Mouse (Mus musculus): Measurements from ENCODE around the gene Trio.

The Trio gene

DNA sequence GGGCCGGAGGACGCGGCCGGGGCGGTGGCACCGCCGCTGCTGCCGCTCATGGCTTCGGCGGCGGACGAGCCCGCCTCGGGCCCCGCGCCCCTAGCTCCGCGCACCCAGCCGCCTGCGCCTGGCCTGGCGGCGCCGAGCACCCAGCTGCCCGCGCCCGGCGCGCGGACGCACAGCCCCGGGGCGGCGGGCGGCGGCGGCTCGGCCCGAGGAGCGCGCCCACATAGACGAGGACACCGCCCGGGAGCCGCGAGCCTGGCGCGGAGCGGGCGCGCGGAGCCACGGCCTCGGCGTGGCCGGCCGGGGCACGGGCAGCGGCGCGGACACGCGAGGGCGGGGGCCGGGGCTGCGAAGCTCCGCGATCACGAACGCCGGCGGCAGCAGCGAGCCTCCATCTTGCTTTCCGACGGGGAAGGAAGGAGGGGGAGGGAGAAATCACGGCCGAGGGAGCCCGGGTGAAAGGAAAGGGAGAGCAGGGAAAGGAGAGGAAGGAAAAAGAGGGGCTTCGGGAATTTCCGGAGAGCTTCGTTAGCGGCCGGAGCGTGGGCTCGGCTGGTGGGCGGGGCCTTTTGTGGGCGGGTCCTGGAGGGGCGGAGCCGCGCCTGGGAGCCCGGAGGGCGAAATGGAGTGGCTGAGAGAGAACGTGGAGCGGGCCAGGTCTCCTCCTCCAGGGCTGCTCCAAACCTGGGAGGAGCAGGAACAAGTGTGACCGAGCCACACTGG lies at the start of gene Trio:
TSS of gene Trio (minus strand) at position 402 of the 720 bp plus-strand sequence.
- DNase-seq (ENCODE audit: low spot score), result peak; percentile 99

DNA sequence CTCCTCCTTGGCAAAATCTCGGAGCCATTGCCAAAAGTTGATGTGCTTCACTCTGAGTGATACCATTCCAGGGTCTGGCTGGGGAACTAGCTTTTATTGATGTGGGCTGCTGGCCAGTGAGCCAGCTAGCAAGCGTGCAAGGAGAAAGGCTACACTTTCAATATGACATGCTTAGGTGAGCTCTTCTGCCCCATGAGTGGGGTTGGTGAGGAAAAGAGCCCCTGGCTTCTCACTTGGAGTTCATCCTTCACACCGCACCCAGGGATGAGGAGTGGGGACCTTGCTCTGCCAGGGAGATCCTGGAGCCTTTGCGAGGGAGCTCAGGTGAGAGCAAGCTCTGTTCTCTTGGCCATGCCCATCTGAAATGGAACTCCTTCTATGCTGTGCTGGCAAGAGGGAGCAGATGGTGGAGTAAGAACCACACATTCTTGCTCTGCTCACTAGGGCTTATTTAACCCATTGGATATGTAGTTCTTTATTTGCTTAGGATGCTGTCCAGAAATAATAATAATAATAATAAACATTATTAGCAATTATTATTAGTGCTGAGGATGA lies 48.8 kb upstream of the Trio start:
- no peak for DNase-seq (ENCODE audit: low spot score)

DNA sequence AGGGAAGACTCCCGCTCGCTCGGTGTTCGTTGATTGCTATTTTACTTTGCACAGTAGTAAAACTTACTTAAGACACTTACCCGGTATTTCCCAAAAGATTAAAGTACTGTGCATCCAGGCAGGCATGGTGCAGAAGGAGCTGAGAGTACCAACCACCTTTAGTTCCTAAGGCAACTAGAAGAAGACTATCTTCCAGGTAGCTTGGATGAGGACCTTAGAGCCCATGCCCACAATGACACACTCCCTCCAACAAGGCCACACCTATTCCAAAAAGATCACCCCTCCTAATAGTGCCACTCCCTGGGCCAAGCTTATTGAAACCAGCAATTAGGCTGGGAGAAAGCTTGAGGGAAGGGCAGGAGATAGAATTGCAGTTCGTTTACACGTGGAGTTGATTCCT lies 46.0 kb upstream of the Trio start:
- DNase-seq (ENCODE audit: low spot score), result no peak

DNA sequence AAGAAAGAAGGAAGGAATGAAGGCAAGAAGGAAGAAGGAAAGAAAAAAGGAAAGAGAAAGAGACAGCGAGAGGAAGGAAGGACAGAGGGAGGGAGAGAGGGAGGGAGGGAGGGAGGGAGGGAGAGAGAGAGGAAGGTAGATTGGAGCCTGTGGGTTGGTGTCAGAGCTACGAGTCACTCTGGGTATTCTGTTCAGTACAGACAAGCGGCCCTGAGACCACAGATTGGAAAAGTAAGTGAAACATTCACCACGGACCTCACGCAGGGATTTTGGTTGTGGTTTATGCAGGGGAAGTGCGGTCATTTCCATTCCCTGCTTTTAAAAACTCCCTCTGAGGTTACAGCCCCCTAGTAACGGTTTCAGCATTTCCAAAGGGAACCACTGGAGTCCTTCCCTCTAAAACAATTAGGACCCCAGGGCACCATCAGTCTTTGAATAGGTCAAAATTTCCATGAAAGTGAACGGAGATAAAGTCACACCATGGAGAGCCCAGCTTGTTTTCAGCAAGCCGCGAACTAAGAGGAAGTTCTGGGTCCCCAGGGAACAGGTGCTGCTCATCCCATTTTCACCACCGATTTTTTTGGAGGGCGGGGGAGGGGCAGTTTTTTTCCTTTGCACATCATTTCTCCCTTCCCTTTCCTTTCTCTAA lies 45.2 kb upstream of the Trio start:
- no peak for DNase-seq (ENCODE audit: low spot score)

DNA sequence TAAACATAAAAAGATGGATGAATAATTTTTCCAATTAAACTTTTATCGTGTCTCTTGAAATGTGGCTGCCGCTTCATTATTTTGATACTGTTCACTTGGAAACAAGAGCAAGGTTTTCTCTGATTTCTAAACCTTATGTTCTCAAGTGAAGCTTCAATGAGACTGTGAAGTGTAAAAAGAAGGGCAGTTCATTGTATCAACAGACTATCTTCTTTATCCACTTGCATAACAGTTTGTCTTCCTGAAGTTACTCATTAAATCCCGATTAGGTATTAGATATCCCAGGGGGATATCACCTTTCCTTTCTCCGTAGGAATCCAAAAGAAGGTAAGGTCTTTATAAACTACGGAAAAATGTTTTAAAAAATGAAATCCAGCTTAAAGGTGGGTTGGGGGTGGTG lies 44.6 kb upstream of the Trio start:
- DNase-seq (ENCODE audit: low spot score), result no peak

DNA sequence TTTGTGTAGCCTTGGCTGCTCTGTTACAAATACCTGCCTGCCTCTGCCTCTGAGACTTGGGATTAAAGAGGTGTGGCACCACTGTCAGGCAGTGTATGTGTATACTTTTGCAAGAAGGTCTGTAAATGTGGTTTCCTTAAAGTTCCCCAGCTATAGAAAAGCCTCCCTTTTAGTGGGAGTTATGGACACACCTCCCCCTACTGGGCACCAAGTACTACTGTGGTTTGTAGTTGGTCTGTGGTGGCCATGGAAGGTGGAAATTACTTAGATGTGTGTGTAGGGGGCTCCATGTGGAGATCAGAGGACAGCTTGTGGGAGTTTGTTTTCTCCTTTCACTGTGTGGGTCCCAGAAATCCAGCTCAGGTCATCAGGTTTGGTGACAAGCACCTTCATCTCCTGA lies 41.7 kb upstream of the Trio start:
- no peak for DNase-seq (ENCODE audit: low spot score)

DNA sequence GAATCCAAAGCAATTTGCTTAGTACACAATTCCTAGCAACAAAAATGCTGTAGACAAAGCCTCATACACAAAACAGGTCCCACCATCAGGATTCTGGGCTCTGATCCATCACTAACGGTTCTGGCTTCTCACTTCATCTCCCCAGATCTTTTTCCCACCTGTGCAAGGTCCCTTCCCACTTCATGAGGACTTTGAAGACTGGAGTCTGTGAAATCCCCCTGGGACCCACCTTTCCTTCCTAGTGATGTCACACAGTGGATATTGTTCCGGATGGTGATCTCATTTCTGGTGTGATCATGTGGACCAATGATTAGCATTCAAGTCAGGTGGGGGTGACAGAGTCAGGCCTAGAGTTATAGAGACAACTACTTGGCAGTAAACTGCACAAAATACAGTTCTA lies 40.8 kb upstream of the Trio start:
- DNase-seq (ENCODE audit: low spot score), result no peak

DNA sequence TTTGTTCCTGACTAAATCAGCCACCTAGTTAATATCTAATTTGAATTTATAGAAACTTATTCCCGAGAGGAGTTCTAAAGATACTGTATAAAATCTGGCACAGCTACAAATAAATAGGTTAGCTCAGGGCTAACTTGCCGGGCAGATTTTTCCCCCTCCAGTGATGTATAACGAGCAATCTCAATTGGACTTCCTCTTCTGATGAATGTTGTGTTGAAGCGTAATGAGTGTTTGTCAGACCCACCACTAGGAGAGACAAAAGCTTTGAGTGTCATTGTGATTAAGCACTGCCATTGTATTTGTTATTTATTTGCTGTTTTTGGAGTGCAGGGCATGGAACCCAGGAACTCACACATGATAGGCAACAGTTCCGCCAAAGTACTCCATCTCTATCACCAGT lies 39.9 kb upstream of the Trio start:
- DNase-seq (ENCODE audit: low spot score), result no peak

DNA sequence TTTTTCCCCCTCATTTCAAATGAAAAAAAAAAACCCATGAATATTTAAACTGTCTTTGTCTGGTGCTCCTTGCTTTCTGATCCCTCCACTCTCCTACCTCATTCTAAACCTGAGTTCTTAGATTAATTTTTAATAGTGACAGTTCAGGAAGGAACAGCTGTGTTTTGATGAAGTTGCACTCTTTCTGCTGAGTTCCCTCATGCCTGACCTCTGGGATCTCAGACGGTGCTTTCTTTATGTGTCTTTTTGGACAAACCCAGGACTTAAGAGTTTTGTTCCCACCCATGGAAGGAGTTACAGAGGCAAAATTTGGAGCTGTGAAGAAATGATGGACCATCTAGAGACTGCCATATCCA lies 39.1 kb upstream of the Trio start:
- DNase-seq (ENCODE audit: low spot score), result no peak

DNA sequence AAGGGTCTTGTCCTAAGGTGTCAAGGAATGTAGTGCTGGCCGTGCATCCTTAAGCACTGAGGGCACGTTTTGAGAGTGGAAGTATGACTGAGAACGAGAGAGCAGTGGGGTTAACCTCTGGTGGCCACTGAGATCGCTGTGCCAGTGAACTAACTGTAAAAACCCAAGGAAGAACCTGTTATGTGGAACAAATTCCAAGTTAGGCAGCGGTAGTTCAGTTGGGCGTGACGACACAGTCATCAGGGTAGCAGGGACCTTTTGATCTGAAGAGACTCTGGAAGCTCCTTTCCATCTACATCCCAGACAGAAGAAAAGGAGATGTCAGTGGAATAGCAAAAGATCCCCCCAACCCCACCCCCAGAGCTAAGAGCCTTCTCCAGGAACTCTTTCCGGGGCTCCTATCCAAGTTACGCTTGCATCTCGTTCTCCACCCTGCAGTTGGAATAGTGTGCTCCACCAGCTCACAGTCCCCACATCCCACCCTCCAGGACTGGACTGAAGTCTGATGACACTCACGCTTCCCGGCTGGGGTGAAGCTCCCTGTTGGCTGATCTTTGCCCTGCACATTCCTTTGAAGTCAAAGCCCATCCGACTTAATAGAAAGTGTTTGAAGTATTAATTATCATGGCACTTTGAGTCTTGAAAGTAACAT lies 38.6 kb upstream of the Trio start:
- no peak for DNase-seq (ENCODE audit: low spot score)

DNA sequence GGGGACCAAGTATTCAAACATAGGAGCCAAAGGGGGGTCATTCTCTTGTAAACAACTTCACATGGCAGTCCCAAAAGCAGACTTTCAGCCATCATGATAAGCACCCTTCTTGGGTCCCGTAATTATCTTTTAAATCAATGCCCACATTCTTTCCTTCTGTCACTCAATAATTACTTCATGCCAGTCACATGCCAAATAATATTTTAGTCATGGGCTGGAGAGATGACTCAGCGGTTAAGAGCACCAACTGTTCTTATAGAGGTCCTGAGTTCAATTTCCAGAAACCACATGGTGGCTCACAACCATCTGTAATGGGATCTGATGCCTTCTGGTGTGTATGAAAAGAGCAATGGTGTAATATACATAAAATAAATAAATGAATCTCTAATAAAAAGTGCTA lies 37.8 kb upstream of the Trio start:
- DNase-seq (ENCODE audit: low spot score), result no peak

DNA sequence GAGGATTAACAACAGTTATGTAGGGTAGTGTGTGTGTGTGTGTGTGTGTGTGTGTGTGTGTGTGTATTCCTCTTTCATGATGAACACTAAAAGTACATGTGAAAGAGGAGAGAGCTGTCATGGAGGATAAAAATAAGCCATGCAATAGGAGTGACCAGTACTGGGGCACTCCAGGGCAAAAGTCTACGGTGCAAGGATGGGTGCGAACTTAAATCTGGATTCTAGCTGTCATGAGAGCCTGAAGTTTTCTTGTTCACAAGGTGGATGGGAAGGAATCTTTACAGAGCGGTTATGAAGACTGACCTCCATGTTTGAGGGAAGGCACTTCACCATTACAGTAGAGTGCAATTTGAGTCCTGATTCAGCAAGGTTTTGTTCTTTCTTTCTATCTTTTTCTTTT lies 36.4 kb upstream of the Trio start:
- no peak for DNase-seq (ENCODE audit: low spot score)

DNA sequence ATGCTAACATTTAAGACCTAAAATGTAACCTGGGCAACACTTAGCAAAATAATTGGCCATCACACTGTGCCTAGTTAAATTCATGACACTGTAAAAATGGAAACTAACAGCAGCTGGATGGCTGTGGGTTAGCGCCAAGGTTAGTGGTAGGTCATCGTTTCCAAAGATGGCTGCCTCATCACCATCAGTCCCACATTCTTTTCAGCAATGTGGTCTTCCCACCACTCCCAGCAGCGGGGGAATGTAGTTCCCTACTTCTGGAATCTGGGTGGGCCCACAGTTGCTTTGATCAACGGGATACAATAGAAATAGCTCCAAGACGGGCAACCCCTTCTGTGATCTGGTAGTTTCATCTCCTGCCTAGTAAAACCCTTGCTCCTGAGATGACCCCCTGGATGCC lies 35.3 kb upstream of the Trio start:
- no peak for DNase-seq (ENCODE audit: low spot score)

DNA sequence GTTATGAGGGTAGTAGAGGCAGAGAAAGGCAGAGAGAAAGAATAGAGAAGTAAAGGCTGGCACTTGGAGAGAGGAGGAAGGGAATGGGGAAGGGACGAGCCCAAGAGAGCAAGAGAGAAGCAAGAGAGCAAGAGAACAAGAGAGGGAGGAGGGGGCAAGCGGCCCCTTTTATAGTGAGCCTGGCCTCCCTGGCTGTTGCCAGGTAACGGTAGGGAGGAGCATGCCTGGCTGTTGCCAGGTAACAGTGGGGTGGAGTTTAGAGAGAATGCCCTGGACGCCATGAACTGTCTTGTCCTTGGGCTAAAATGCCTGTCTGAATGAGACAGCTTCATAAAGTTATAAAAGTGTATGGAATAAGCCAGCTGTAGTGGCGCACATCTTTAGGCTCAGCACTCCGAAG lies 34.8 kb upstream of the Trio start:
- DNase-seq (ENCODE audit: low spot score), result no peak

DNA sequence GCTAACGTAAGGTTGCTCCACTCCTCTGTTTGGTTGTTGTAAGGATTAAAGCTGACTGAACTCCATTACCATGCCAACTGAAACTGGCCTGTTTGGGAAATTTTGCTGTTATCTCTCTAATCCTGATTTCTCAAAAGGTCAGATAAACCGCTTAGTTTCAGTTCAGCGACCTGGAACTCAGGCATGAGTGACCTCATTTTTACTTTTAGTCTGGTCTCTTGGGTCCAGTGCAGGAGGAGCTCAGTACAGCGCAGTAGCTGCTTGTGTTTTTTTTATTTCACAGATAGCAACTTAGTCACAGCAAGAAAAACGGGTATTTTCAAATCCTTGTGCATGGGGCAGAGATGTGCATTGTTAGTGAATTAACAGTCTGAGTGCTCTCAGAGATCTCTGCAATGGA lies 31.9 kb upstream of the Trio start:
- no peak for DNase-seq (ENCODE audit: low spot score)

DNA sequence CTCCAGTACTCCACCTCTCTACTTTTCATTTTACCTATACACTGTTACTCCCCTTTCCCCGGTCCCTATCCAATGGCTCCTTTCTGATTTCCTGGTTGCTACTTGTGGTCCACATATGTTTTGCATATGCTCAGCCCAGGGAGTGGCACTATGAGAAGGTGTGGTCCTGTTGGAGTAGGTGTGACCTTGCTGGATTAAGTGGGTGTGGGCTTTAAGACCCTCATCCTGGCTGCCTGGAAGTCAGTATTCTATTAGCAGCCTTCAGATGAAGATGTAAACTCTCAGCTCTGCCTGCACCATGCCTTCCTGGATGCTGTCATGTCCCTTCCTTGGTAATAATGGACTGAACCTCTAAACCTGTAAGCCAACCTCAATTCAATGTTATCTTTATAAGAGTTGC lies 29.1 kb upstream of the Trio start:
- no peak for DNase-seq (ENCODE audit: low spot score)

DNA sequence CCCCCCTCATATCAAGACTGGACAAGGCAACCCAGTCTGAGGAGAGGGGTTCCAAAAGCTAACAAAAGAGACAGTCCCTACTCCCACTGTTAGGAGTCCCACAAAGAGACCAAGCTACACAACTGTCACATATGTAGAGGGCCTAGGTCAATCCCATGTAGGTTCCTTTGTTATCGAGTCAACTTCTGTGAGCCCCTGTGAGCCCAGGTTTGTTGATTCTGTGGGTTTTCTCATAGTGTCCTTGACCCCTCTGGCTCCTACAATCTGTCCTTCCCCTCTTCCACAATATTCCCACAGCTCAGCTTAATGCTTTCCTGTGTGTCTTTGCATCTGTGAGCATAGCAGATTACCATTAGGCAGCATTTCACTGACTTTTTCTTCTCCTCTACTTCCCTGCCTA lies 28.5 kb upstream of the Trio start:
- no peak for DNase-seq (ENCODE audit: low spot score)

DNA sequence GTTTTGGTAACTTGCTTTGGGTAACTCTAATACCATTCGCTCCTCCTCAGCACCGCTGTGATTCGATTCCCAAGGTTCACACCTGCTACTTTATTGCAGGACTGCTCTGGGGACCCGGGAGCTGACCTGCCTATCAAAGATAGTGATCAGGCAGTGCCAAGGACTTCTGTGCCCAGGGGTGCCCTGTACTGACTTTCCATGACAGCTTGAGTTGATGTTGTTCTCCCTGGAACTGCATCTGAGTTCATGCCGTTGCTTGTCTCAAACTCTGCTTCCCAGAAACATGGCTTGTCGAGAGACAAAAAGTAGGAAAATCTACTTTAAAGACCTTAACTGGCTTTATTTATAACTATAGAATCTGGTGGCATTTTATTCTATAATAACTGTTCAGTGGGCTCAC lies 27.6 kb upstream of the Trio start:
- no peak for DNase-seq (ENCODE audit: low spot score)

DNA sequence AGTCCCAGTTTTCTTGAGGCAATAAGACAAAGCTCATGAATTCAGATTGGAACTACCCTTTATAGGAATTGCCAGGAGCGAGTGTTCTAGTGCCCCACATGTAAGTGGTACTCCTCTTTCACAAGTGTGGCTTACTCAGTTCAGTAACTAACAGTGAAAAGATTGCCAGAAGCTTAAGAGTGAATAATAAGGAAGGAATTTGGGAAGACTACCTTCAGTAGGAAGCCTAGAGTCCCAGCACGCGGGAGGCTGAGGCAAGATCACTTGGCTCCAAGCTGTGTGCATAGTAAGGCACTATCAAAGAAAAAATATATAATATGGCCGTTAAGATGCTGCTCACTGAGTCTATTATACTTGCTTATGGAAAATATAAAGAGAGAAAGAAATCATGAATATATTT lies 26.2 kb upstream of the Trio start:
- no peak for DNase-seq (ENCODE audit: low spot score)

DNA sequence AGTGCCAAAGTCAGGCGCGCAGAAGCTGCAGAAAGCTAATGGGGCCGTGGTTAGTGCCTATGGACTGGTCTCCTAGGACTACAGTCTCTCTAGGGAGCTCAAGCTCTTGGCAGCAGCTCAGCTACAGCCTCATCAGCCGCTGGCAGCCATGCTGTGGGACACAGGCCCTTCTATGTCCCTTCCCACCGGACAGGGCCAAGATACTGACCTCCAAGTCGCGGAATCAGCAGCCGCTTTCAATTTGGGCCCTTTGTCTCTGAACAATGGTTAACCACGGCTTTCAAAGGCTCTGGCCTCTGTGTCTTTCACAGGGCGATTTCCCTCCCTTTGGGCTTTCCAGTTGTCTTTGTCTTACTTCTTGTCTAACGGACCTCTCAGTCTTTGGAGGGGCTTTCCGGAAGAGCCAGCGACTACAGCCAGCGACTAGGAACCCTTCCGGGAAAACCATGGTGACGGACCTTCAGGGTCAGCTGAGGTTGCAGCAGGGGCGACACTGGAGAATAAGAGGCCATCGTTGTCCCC lies 25.5 kb upstream of the Trio start:
- DNase-seq (ENCODE audit: low spot score), result peak; percentile 46

DNA sequence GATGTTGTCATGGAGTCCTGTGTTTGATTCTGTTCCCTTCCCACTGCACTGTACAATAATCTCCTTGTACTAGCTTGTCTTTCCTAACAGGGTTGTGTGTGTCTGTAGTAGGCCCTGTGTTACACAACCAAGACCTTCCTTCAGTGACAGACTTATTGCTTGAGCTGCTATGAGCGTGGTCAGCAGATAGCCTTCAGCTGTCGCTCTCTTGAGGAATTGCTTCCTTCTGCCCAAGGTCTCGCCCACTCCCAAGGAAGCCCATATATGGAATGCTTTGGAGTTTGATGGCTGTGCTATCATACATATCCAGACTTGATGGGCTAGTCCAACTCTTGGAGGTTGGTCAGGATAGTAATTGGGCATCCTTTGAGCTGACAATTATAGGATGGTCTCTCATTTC lies 22.1 kb upstream of the Trio start:
- no peak for DNase-seq (ENCODE audit: low spot score)

DNA sequence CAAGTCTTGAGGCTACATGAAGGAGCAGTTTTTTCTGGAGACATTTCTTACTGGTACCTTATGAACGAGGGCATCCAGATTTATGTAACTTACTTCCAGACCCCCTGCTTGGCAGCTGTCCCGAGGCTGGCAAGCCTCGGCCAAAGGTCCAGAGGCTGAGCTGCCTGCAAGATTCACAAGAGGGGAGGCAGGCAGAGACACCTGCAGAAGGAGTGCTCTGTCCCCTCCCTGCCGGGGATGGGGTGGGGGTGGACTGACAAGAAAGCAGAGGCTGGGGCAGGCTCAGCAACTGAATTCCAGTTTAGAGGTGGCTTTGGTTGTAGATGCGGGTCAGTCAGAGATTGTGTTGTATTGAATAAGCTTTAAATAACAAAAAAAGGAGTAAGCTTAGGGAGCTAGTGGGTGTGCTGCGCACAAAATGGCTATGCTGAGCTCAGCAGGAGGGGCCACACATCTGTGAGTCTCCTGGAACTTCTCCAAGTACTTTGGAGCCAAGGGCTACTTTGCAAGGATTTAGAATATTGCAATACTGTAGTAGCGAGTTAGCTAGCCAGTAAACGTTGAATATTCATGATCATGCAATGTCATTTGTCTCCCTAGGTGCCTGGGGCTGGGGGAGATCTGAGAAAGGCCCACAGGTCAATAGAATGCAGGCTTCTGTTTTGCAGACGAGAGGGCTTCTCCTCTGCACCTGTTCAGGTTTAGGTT lies 15.7 kb upstream of the Trio start:
- DNase-seq (ENCODE audit: low spot score), result no peak

DNA sequence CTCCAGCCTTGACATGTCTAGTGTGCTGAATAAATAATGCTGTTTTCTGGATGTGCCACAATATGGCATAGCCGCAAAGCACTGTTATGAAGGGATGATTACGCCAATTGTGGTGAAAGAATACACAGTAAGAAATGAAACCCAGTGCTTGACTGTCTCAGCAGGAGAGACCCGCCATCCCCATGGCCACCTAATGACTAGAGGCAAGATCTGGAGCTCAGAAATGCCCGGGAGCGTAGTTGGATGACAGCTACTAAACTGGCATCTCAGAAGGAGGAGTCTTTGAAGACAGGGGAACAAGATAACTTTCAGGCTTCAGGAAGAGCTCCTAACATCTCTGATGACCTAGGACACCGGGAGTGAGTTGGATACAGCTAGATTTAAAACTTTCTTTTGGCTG lies 12.0 kb upstream of the Trio start:
- no peak for DNase-seq (ENCODE audit: low spot score)
